Mouse (Mus musculus) gastrocnemius, adult 18-20 months (tissue): Measurements from ENCODE around the gene Sfi1. TPM values are rescaled to one million over a fixed set of nuclear protein-coding genes. Genes with fewer than 3 reads are reported as not detected.
"Not testable (repeated sequence)": the region's sequence is repeated elsewhere in the genome, so short reads cannot be mapped to it uniquely, and the experiment has no call there.

Experiments
- DNase-seq: peaks from one replicate; pipeline ENCODE4 v3.0.0; 2021; ENCODE audit warnings: low spot score
- total RNA-seq, 2 experiments: library from RNA; stranded (reverse); gene quantifications; 2 replicates each; pipeline ENCODE4 v1.2.3; 2021

Gene Sfi1
- total RNA-seq, 2 experiments from 2014 or later = 9.8 to 12.4 TPM

GRCm38 (mm10) chr11:3173425-3174318, 19.6 kb downstream of the Sfi1 start:
- peak; percentile 81 for DNase-seq

- DNase-seq = not testable (repeated sequence)
Measured at GRCm38 (mm10) chr11:3172526-3172925, 20.7 kb downstream of the Sfi1 start.

DNA sequence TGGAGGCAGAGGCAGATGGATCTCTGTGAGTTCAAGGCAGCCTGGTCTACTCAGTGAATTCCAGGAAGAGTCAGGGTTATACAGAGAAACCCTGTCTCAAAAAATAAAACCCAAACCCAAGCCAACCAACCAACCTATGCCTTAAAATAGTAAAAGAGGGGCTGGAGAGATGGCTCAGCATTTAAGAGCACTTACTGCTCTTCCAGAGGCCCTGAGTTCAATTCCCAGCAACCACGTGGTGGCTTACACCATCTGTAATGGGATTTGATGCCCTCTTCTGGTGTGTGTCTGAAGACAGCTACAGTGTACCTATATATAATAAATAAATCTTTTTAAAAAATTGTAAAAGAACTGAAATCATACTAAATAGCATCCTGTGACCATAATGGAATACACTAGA, 21.3 kb downstream of the Sfi1 start:
- DNase-seq = peak; percentile 67

GRCm38 (mm10) chr11:3169042-3169441, 24.2 kb downstream of the Sfi1 start:
- peak; percentile 54 for DNase-seq

- DNase-seq = peak; percentile 59
Measured at GRCm38 (mm10) chr11:3167571-3168001, 25.7 kb downstream of the Sfi1 start.

DNA sequence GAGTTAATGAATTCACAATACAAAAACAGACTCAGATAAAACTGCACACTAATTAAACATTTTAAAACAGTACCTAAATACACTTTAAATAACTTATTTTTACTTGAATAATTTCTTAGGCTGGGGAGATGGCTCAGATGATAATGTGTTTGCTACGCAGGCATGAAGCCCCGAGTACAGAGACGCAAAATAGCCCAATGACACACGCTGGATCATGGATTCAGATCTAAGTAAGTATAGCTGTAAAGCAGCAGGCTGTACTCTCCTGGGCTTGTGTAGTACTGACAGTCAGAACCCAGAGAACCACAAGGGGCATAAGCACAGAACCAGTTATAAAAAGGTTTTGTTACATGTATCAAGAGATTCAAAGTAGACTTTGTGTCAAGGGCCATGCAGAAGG, 26.1 kb downstream of the Sfi1 start:
- not testable (repeated sequence) for DNase-seq

- peak; percentile 67 for DNase-seq
Measured at GRCm38 (mm10) chr11:3166321-3166720, 26.9 kb downstream of the Sfi1 start.

GRCm38 (mm10) chr11:3165210-3165782, 28.0 kb downstream of the Sfi1 start:
- DNase-seq = not testable (repeated sequence)

DNA sequence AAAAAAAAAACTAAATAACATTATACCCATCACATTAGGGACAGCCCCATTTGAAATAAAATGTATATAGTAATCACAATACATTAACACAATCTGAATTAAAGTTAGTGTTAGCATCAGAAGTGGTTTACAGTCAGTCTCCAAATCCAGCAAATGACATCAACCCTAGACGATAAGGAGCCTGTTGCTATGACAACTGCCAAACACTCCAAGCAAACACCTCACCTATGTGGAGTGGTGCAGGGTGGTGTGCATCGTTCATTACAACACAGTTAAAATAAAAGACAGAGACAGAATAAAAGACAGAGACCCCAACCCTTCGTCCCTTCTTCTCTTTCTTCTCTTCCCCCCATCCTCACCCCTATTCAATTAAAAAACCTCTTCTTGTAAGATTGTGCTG, 29.6 kb downstream of the Sfi1 start:
- DNase-seq = not testable (repeated sequence)

DNA sequence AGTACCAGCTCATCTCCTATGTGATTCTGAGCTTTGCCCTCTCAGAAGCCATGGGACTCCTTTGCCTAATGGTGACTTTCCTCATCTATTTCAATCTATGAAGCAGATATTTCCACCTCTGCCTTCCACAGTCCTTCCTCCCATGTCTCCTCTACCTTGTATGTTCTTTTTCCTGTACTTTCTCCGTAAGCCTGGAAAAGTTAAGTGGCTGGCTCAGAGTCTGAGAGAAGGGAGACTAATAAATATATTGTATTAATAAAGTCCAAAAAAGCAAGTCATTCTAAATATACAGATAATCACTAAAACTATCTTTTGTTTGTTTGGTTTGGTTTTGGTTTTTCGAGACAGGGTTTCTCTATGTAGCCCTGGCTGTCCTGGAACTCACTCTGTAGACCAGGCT, 30.1 kb downstream of the Sfi1 start:
- DNase-seq = peak; percentile 76

DNA sequence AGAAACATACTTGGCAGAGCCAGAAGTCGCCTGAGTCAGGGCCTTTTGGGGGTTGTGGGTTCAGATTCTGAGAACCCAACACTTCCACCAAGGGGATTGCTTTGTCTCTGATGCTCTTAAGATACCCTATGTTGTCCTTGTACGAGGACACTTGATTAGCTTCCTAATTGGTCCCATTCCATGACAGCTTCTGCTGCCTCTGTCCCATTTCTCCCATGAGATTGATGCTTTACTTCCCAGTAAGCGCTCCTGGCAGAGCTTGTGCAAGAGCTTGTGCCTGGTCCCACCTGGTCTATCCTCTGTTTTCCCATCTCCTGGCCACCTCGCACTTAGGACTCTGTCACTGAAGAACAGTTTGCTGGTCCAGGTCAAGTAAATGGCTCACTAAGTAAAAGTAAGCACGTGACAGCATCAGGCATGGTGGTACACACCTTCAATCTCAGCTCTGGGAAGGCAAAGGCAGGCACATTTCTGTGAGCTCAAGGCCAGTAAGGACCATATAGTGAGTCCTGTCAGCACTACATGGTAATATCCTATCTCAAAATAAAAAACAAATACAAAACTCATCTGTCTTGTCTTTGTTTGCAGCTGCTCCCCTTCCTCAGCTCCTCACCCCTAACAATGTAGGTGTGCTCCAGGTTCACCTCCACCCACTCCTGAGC, 30.9 kb downstream of the Sfi1 start:
- peak; percentile 74 for DNase-seq

- peak; percentile 76 for DNase-seq
Measured at GRCm38 (mm10) chr11:3161370-3161769, 31.9 kb downstream of the Sfi1 start.

GRCm38 (mm10) chr11:3158800-3159199, 34.5 kb downstream of the Sfi1 start:
- not testable (repeated sequence) for DNase-seq

DNA sequence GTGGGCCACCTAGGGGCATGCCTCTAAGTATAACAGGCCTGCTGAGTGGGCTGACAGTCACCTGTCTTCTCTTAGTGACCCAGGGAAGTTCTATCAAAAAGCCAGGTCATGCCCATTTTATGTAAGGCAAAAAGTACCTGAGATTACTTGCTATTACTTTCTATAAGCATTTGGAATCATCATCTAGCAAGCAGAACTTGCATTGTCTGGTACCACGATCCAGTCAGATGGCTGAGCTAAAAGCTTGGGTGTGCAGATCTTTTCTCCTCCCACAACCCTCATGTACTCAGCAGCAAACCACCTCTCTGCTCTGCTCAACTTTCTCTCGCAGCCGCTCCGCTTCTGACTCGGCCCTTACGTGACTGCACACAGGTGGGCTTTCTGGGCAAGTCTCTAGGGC, 35.3 kb downstream of the Sfi1 start:
- peak; percentile 38 for DNase-seq

DNA sequence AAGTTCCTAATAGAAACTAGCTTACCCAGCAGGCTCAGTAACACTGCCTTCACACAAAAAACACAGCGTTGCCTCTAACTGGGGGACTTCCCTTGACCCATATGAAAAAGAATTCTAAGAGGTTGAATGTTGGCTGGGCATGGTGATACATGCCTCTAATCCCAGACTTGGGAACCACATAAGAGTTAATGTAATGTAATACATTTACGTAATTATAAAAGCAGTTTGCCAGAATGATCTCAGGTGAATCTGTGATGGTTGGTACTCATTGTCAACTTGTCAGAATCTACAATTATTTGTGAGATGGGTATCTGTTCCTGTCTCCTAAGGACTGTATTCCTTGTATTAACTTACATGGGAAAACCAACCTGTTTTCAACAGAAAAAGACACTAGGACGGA, 36.3 kb downstream of the Sfi1 start:
- not testable (repeated sequence) for DNase-seq

GRCm38 (mm10) chr11:3153666-3154397, 39.4 kb downstream of the Sfi1 start:
- peak; percentile 93 for DNase-seq

GRCm38 (mm10) chr11:3151358-3151757, 41.9 kb downstream of the Sfi1 start:
- DNase-seq = not testable (repeated sequence)

GRCm38 (mm10) chr11:3150677-3151003, 42.6 kb downstream of the Sfi1 start:
- not testable (repeated sequence) for DNase-seq

DNA sequence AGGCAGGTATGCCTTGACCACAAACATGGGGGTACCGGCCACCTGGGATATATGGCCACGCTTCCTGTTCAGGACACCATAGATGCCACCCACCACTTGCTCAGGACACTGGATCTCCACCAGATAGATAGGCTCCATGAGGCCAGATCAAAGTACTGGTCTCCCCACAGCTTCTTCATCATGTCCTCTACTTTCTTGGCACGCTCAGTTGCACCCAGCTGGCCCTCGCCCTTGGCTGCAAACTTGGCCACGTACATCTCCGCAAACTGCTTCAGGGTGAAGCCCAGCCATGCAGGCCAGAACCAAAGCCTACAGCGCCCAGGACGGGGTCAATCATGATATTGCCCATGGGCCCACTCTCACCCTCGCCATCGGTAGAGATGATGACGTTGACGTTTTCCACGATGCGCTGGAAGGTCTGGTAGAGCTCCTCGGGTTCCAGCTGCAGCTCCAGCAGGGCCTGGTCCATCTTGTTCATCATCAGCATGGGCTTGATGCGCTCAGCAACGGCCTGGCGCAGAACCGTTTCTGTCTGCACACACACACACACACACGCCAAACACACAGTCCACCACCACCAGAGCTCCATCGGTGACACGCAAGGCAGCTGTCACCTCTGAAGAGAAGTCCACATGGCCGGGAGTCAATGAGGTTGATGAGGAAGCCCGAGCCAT, 43.1 kb downstream of the Sfi1 start:
- DNase-seq = peak; percentile 34

DNA sequence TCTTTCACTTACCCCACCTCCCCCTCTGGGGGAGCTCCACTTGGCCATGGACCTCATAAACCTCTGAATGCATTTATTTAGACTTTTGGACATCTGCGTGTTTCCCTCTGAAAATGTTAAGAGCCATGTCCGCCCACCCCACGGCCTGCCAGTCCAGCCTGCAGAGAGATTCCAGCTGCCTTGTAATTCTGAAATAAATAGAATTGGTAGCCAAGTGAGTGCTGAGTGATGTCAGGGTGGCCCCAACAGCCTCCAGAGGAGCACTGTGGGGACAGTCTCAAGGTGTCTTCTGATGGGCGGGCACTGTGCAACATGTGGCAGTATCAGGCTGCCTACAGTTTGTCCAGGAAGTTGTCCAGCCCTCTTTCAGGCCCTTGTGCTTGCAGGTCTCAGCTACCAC, 43.8 kb downstream of the Sfi1 start:
- not testable (repeated sequence) for DNase-seq

GRCm38 (mm10) chr11:3146806-3147205, 46.5 kb downstream of the Sfi1 start:
- not testable (repeated sequence) for DNase-seq
